Mouse (Mus musculus) spleen, adult 2 months (tissue): ENCODE results near the gene Ankfn1. TPM values are rescaled to one million over a fixed set of nuclear protein-coding genes. Genes with fewer than 3 reads are reported as not detected.

Experiments
- DNase-seq, 2 experiments: peaks; one replicate each; pipeline versions ENCODE4 v3.0.0 to v3.0.0-alpha.2; 2012 to 2021; ENCODE audit warnings: low spot score in 2 of 2, low read depth in 1 of 2
- H3K27ac ChIP-seq: fragments of 200-500 bp; 2 replicates; pipeline ENCODE4 v1.5.1; 2012; ENCODE audit warnings: low read length, inconsistent platforms; ENCODE audit not compliant: insufficient read depth
- H3K27me3 ChIP-seq: fragments of 200-500 bp; 2 replicates; pipeline ENCODE4 v1.6.1; 2012; ENCODE audit warnings: mild to moderate bottlenecking, moderate library complexity, low read length, inconsistent platforms; ENCODE audit not compliant: control insufficient read depth, insufficient read depth
- H3K36me3 ChIP-seq: fragments of 200-500 bp; 2 replicates; pipeline ENCODE4 v1.6.1; 2012; ENCODE audit warnings: mild to moderate bottlenecking, low read length, inconsistent platforms; ENCODE audit not compliant: control insufficient read depth, insufficient read depth
- H3K4me1 ChIP-seq: fragments of 200-500 bp; 2 replicates; pipeline ENCODE4 v1.6.1; 2011; ENCODE audit warnings: inconsistent platforms; ENCODE audit not compliant: control insufficient read depth, insufficient read depth, insufficient read length
- H3K4me3 ChIP-seq: fragments of 200-500 bp; 2 replicates; pipeline ENCODE4 v1.5.1; 2011; ENCODE audit warnings: mild to moderate bottlenecking, inconsistent platforms; ENCODE audit not compliant: insufficient read depth, insufficient read length; ENCODE audit errors: extremely low read depth
- CTCF ChIP-seq: fragments of 200-500 bp; IDR thresholded peaks from 2 replicates; pipeline ENCODE4 v1.5.1; 2011; ENCODE audit warnings: mild to moderate bottlenecking, inconsistent platforms; ENCODE audit not compliant: insufficient read depth, insufficient read length, insufficient replicate concordance; ENCODE audit errors: extremely low read depth
- POLR2A ChIP-seq: fragments of 200-500 bp; IDR thresholded peaks from 2 replicates; pipeline ENCODE4 v1.6.1; 2011; ENCODE audit warnings: low read depth, low read length, inconsistent platforms
- WGBS: fragments of 180-500 bp; shearing (Covaris S2); methylation state at CpG from one replicate; pipeline ENCODE4 v1.1.7; 2018; 5-methylcytosine and 5-hydroxymethylcytosine counted together
- polyA plus RNA-seq: library from polyadenylated mRNA; depleted of rRNA; stranded (reverse); fragments of >200 nt; gene quantifications from 2 replicates; pipeline ENCODE4 v1.2.3, GENCODE M21; 2012

The Ankfn1 gene
- polyA plus RNA-seq, 1 experiment: not detected

DNA sequence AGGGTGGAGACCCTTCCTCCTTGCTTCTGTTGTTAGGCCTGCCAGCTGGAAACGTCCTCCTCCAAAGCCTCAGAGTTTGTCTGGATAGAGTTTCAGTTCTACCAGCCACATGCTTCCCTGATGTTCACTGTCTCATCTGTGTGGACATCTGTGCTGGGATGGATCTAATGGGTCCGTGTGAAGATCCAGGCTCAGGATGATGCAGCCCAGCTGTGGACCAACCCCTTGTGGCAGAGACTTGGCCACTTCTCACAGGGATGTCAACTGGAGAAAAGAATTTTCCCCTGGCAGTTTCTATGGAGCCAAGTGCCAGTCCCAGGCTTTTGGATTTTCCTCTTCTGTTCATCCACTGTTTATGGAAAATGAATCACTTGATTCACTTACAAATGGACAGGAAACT is 100.5 kb downstream of the Ankfn1 start:
- H3K27me3 ChIP-seq: no peaks in the 10 kb centered on the region
- no peak for DNase-seq
- H3K4me1 ChIP-seq: no peaks in the 10 kb centered on the region
- WGBS: 63% methylated on average over 2 of the region's 2 CpGs
- TF ChIP-seq CTCF: no peak
- no peak for TF ChIP-seq POLR2A
- no peak overlapping the region for H3K4me3 ChIP-seq
- H3K27ac ChIP-seq: no peak overlapping the region
- no peaks in the 10 kb centered on the region for H3K36me3 ChIP-seq

DNA sequence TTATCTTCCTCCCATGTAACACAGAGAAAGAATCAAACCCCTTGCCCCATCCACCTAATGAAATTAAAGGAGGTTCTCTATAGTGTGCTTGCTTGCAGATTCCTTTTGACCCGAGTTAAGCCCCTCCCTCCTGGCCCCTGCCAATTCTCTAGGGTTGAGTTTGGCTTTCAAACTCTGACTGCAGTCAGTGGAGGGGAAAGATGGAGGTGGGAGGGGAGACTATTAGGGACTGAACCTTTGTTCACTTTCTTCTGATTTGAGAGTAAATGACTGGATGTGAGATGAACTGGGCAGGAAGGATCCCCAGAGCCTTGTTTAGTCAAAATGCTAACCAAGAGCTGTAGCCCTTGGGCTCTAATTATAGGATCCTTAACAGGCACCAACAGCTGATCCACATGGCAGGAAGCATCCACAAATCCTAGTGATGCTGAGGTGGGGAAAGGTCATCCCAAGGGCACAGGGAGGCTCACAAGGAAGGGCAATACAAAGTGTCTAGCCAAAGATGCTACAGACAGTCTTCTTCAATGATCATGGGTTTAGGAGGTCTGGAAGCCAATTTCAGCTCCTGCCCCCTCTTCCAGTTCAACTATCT is 103.4 kb downstream of the Ankfn1 start:
- Histone ChIP-seq H3K36me3 (no peaks in the 10 kb centered on the region), H3K27me3 (no peaks in the 10 kb centered on the region), H3K27ac (no peak overlapping the region), H3K4me1 (no peaks in the 10 kb centered on the region), H3K4me3 (no peak overlapping the region)
- WGBS: 31% methylated on average over 1 of the region's 1 CpGs
- TF ChIP-seq POLR2A: no peak
- no peak for TF ChIP-seq CTCF
- no peak for DNase-seq

DNA sequence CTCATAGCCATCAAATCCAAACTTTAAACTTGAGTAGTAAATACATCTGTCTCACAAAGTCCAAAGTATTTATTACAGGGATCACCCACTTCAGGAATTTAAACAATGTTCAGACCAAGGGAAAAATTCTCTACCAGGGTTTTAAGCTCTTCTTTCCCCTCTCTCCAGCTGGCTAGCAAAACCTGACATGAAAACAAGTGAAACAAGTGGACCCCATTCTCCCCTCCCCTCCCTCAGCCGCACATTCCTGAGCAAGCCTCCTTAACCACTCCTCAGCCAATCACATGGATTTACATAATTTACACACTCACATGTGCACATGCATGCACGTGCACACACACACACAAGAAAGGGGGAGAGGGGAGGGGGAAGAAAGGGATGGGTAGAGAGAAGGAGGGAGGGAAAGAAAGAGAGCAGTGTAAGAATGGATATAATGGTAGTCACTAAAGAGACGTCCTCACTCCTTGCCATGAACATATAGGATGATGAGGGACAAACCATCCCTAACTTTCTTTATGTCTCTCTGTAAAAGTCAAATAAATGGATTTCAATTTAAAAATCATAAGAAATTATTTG is 104.9 kb downstream of the Ankfn1 start:
- H3K4me1 ChIP-seq: no peaks in the 10 kb centered on the region
- H3K36me3 ChIP-seq: no peaks in the 10 kb centered on the region
- no peak for TF ChIP-seq CTCF
- no peak for TF ChIP-seq POLR2A
- H3K4me3 ChIP-seq: no peak overlapping the region
- WGBS: 70% methylated on average over 3 of the region's 3 CpGs
- H3K27me3 ChIP-seq: no peaks in the 10 kb centered on the region
- DNase-seq: no peak
- no peak overlapping the region for H3K27ac ChIP-seq

DNA sequence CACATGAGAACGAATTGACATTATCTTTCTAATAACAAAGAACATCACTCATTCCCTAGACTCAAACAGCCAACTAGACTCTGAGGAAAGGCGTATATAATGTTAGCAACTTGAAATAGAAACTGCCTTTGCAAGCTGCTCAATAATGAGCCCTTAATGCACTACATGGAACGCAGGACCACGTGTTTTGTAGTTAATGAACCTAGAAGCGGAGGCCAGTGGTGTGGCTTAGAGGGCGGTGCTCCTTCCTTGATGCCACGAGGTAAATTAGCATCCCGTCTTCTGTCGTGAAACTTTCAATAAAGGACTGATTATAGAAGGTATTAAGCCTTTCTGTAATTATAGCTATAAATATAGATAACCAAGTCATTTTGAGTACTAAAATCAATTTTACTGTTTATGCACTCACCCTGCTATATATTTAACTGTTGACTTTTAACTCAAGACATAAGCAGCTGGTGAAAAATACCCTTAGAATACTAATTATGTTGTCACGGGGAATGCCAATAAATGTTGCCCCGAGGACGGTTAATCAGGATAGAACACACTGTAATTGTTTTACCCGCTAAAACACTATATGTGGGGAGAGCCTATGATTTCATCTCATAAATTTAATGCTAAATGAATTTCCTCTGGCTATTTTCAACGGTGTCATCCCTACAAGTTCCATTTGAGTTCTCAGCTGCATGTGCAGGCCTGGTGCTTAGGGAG is 112.1 kb downstream of the Ankfn1 start:
- TF ChIP-seq CTCF (no peak), POLR2A (no peak)
- Histone ChIP-seq H3K36me3 (no peaks in the 10 kb centered on the region), H3K27me3 (no peaks in the 10 kb centered on the region), H3K4me3 (no peak overlapping the region), H3K27ac (no peak overlapping the region), H3K4me1 (no peaks in the 10 kb centered on the region)
- 85% methylated on average over 14 of the region's 14 CpGs for WGBS
- DNase-seq: no peak

DNA sequence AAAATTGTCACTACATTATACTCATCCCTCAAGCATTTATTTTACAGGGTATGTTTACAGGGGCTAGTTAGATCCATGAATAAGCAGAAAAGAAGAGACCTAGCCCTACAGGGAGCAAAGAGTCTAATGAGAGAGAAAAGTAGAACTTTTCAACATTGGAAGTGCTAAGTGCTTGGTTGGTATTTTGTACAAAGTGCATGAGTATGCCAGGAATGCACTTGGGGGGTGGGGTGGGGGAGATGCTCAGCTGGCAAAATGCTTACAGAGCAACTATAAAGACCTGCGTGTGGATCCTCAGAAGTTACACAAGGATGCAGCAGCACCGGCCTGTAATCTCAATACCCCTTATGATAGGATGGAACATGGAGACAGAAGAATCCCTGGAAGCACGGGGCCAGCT is 118.4 kb downstream of the Ankfn1 start:
- 87% methylated on average over 3 of the region's 3 CpGs for WGBS
- H3K4me3 ChIP-seq: no peak overlapping the region
- H3K27me3 ChIP-seq: no peaks in the 10 kb centered on the region
- no peak overlapping the region for H3K27ac ChIP-seq
- H3K4me1 ChIP-seq: no peaks in the 10 kb centered on the region
- no peak for DNase-seq
- TF ChIP-seq POLR2A: no peak
- no peak for TF ChIP-seq CTCF
- no peaks in the 10 kb centered on the region for H3K36me3 ChIP-seq

DNA sequence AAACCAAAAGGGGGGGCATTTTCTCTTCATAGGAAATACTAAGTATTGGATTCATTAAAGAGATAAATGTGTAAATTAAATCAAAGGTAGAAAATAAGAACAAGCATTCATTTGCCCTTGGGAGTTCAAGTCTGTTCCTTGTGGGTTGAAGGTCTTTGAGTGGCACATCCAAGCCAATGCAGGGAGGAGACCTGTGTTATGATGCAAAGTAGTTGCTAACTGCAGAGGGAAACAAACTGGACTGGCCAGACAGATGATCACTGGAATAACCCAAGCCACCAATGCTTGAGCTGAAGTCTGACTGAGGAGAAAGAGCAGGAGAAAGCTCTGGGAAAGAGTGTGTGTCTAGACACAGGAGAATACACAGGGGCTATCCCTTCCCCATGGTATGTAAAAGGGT is 120.9 kb downstream of the Ankfn1 start:
- H3K4me1 ChIP-seq: no peaks in the 10 kb centered on the region
- no peaks in the 10 kb centered on the region for H3K36me3 ChIP-seq
- no peak overlapping the region for H3K27ac ChIP-seq
- no peak for TF ChIP-seq CTCF
- TF ChIP-seq POLR2A: no peak
- H3K4me3 ChIP-seq: no peak overlapping the region
- DNase-seq: no peak
- H3K27me3 ChIP-seq: no peaks in the 10 kb centered on the region

DNA sequence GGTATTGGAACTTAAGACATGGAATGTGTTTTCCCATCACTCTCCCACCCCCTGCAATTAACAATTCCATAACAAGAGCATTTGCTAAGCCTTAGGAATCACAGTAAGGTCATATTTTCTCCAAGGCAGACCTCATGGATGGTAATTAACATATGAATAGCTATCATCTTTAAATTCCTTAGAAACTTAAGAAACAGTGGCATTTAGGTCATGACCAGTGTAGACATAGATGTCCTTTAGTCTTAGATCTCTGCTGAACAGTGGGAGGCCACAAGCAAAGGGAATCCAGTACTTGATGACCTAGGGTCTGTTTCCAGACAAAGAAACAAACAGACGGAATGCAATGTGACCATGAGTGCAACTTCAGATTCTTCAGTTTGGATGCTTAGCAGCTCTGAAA is 141.7 kb downstream of the Ankfn1 start:
- WGBS: 85% methylated on average over 1 of the region's 1 CpGs

More for the DNA sequence above, 141.7 kb downstream of the Ankfn1 start:
- no peaks in the 10 kb centered on the region for H3K4me1 ChIP-seq
- H3K27ac ChIP-seq: no peak overlapping the region
- H3K27me3 ChIP-seq: no peaks in the 10 kb centered on the region
- TF ChIP-seq CTCF (no peak), POLR2A (no peak)
- DNase-seq: no peak
- H3K4me3 ChIP-seq: no peak overlapping the region
- no peaks in the 10 kb centered on the region for H3K36me3 ChIP-seq
